Mouse (Mus musculus) brain, embryonic 14.5 days (tissue): ENCODE results near the gene Obscn.

Experiments
- CTCF ChIP-seq: fragments of 200-500 bp; IDR thresholded peaks from 2 replicates; pipeline ENCODE4 v1.5.1; 2012; ENCODE audit warnings: inconsistent platforms, mild to moderate bottlenecking, moderate library complexity, borderline replicate concordance; ENCODE audit not compliant: insufficient read depth, insufficient read length; ENCODE audit errors: extremely low read depth
- POLR2A ChIP-seq: fragments of 200-500 bp; IDR thresholded peaks from 2 replicates; pipeline ENCODE4 v1.6.1; 2012; ENCODE audit warnings: mild to moderate bottlenecking, inconsistent platforms, borderline replicate concordance; ENCODE audit not compliant: poor library complexity, insufficient read depth, insufficient read length, severe bottlenecking; ENCODE audit errors: extremely low read depth

GRCm38 (mm10) chr11:59161398-59161797, 25.2 kb upstream of the Obscn start:
- no peak for TF ChIP-seq POLR2A
- no peak for TF ChIP-seq CTCF
